Mouse (Mus musculus) G1E (cell line): ENCODE results near the gene Cbfa2t2.

ENCODE experiments used
- CTCF ChIP-seq: IDR thresholded peaks from 2 replicates; pipeline ENCODE4 v1.5.1; 2012; ENCODE audit warnings: low read depth, low read length, inconsistent platforms, mixed read lengths
- GATA1 ChIP-seq: IDR thresholded peaks from 2 replicates; pipeline ENCODE4 v1.6.1; 2012; ENCODE audit warnings: borderline replicate concordance, low read length, inconsistent platforms, mixed read lengths
- GATA2 ChIP-seq: IDR thresholded peaks from 2 replicates; pipeline ENCODE4 v1.6.1; 2012; ENCODE audit warnings: low read depth, low read length, inconsistent platforms, borderline replicate concordance
- TAL1 ChIP-seq: conservative IDR thresholded peaks from 2 replicates; pipeline ENCODE4 v1.6.1; 2012; ENCODE audit warnings: low read depth, low read length, inconsistent platforms, mixed read lengths

- TF ChIP-seq CTCF (peak; percentile 73), GATA1 (no peak), TAL1 (no peak), GATA2 (no peak)
Observed at GRCm38 (mm10) chr2:154417107-154417506, 19.2 kb upstream of the Cbfa2t2 start.
